Mouse (Mus musculus) intestine, postnatal 0 days (tissue): Measurements from ENCODE around the gene Il17c. TPM values are rescaled to one million over a fixed set of nuclear protein-coding genes. Genes with fewer than 3 reads are reported as not detected.

ENCODE experiments used
- ATAC-seq: fragments of 200-750 bp; cut with Nextera tagmentation; 2 replicates; pipeline ENCODE4 v1.8.0; 2017; ENCODE audit warnings: mild to moderate bottlenecking, moderate TSS enrichment, moderate library complexity
- H3K27ac ChIP-seq: fragments of 300-500 bp; sonication (generic); 2 replicates; pipeline ENCODE4 v1.5.1; 2014; ENCODE audit warnings: mild to moderate bottlenecking, low read depth, low read length, moderate library complexity
- H3K27me3 ChIP-seq: fragments of 300-500 bp; sonication (generic); replicated peaks from 2 replicates; pipeline ENCODE4 v1.6.1; 2014; ENCODE audit warnings: low read length, mixed read lengths; ENCODE audit not compliant: control insufficient read depth, insufficient read depth
- H3K36me3 ChIP-seq: fragments of 300-500 bp; sonication (generic); 2 replicates; pipeline ENCODE4 v1.6.1; 2014; ENCODE audit warnings: mild to moderate bottlenecking, moderate library complexity; ENCODE audit not compliant: control insufficient read depth, insufficient read depth
- H3K4me1 ChIP-seq: fragments of 300-500 bp; sonication (generic); replicated peaks from 2 replicates; pipeline ENCODE4 v1.6.1; 2014; ENCODE audit warnings: antibody characterized with exemption, low read length, mixed read lengths; ENCODE audit not compliant: control insufficient read depth, insufficient read depth
- H3K4me2 ChIP-seq: fragments of 300-500 bp; sonication (generic); replicated peaks from 2 replicates; pipeline ENCODE4 v1.6.1; 2014; ENCODE audit warnings: low read depth, mild to moderate bottlenecking, moderate library complexity
- H3K4me3 ChIP-seq: fragments of 300-500 bp; sonication (generic); 2 replicates; pipeline ENCODE4 v1.5.1; 2014; ENCODE audit warnings: low read depth, low read length
- H3K9ac ChIP-seq: fragments of 300-500 bp; sonication (generic); 2 replicates; pipeline ENCODE4 v1.6.1; 2014; ENCODE audit warnings: mild to moderate bottlenecking, low read depth, low read length
- H3K9me3 ChIP-seq: fragments of 300-500 bp; sonication (generic); 2 replicates; pipeline ENCODE4 v1.6.1; 2016; ENCODE audit warnings: mixed run types; ENCODE audit not compliant: control insufficient read depth
- CTCF ChIP-seq: sonication (generic); IDR thresholded peaks from 2 replicates; pipeline ENCODE4 v1.5.1; 2016; ENCODE audit warnings: low read depth, mild to moderate bottlenecking, control low read depth, antibody characterized with exemption, moderate library complexity
- WGBS: fragments of 180-500 bp; shearing (Covaris S2); extraction: QIAGEN DNeasy Blood & Tissue Kit; methylation state at CpG from one replicate; pipeline ENCODE4 v1.1.7; 2014; 5-methylcytosine and 5-hydroxymethylcytosine counted together
- polyA plus RNA-seq: library from polyadenylated mRNA; unstranded; fragments of >200 nt; fragmentation: Nextera tagmentation; extraction: Ambion mirVana; gene quantifications from 2 replicates; pipeline ENCODE4 v1.2.1, GENCODE M21; 2015

The Il17c gene
- polyA plus RNA-seq, 1 experiment from 2014 or later: not detected

DNA sequence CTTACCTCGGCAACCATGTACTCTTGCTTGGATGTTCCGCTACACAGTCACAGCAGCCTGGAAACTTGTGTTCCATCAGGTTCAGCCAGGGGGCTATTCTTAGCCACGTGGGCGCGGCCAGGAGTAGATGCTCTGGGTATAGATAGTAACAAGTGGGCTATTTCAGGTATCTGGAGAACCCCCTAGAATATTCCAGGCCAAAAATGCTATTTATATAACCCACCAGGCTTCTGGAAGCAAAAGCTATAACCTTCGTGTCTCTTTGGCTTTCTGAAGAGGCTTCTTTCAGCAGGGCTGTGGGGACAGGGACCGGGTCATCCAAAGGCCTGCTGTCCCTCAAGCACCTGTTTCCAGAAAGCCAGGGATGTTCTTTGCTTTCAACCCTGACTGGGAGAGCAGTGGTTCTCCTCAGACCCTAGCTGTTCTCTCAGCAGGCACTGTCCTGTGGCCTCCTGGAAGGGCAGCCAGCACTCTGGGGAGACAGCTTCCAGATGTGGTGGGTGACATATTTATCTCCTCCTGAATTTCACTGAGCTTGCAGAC is 29.4 kb downstream of the Il17c start:
- Histone ChIP-seq H3K27me3 (no peaks in the 10 kb centered on the region), H3K36me3 (no peaks in the 10 kb centered on the region), H3K4me3 (no peak overlapping the region), H3K4me1 (no peaks in the 10 kb centered on the region), H3K27ac (no peak overlapping the region), H3K9me3 (no peaks in the 10 kb centered on the region), H3K9ac (no peak overlapping the region), H3K4me2 (no peak overlapping the region)
- no peak for ATAC-seq
- WGBS: 46% methylated on average over 7 of the region's 7 CpGs
- no peak for TF ChIP-seq CTCF

DNA sequence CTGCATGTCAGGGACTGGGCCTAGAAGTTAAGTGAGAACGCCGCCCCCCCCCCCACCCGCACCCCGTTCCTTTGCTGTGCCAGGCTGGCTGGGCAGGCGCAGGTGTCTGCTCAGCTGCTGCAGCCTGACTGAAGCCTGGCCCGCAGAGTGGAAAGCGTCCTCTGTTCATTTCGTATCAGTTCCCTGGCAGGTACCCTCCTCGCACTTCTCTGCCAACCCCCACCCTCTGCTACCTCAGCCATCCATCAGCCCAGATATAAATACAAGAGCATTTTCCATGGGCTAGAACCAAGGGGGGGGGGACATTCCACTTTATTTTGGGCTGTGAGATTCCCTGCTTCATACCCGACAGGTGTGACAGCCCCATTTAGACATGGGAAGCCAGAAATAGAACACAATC is 30.3 kb downstream of the Il17c start:
- WGBS: 81% methylated on average over 10 of the region's 10 CpGs
- H3K36me3 ChIP-seq: no peaks in the 10 kb centered on the region
- H3K4me2 ChIP-seq: no peak overlapping the region
- no peak for TF ChIP-seq CTCF
- H3K9me3 ChIP-seq: no peaks in the 10 kb centered on the region
- no peaks in the 10 kb centered on the region for H3K4me1 ChIP-seq
- no peak for ATAC-seq
- H3K4me3 ChIP-seq: no peak overlapping the region
- H3K27ac ChIP-seq: no peak overlapping the region
- no peaks in the 10 kb centered on the region for H3K27me3 ChIP-seq
- H3K9ac ChIP-seq: no peak overlapping the region

DNA sequence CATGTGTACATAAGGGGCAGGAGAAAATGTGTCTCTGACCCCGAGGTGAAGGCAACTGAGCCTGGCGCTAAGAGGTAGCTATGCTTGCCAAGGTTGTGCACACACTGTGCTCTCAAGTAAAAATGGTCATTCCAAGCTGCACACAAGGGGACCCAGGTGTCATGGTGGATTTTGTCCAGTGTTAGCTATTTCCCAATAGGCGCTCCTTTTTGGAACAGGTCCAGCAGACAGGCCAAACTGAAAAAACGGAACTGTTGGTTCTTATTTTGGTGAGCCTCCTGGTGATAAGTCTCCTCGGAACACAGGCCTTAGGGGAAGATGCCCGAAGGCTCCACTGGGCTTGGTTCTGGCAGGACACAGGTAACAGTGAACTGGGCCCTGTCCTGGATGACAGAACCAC is 32.6 kb downstream of the Il17c start:
- H3K4me2 ChIP-seq: no peak overlapping the region
- no peak overlapping the region for H3K9ac ChIP-seq
- no peaks in the 10 kb centered on the region for H3K36me3 ChIP-seq
- WGBS: 80% methylated on average over 6 of the region's 6 CpGs
- H3K27ac ChIP-seq: no peak overlapping the region
- ATAC-seq: no peak
- no peaks in the 10 kb centered on the region for H3K4me1 ChIP-seq
- no peaks in the 10 kb centered on the region for H3K9me3 ChIP-seq
- peaks cover 3% of the 10 kb centered on the region; the same call in 1 of the 2 replicates for H3K27me3 ChIP-seq
- TF ChIP-seq CTCF: no peak
- no peak overlapping the region for H3K4me3 ChIP-seq

DNA sequence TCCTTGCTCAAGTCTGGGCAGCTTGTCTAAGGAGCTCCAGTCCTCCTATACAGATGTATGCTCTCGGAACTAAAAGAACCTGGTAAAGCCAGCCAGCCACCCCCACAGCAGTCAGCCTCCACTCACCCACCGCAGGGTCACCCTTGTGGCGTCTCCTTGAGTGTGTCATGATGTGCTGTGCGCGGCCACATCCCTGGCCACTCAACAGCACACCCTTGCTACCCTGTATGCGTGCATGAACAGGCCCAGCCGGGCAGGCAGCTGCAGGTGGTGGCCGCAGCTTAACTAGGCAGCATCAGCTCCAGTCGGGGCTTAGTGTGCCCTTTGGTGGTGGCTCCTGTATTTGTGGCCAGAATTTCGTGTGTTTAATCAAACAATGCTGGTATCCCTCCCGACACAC is 35.4 kb downstream of the Il17c start:
- Histone ChIP-seq H3K9ac (no peak overlapping the region), H3K9me3 (no peaks in the 10 kb centered on the region), H3K27me3 (peaks cover 10% of the 10 kb centered on the region; the same call in 1 of the 2 replicates), H3K4me2 (no peak overlapping the region), H3K36me3 (no peaks in the 10 kb centered on the region), H3K27ac (no peak overlapping the region), H3K4me3 (no peak overlapping the region), H3K4me1 (peaks cover 2% of the 10 kb centered on the region; the same call in 1 of the 2 replicates)
- TF ChIP-seq CTCF: no peak
- no peak for ATAC-seq
- 74% methylated on average over 11 of the region's 11 CpGs for WGBS

DNA sequence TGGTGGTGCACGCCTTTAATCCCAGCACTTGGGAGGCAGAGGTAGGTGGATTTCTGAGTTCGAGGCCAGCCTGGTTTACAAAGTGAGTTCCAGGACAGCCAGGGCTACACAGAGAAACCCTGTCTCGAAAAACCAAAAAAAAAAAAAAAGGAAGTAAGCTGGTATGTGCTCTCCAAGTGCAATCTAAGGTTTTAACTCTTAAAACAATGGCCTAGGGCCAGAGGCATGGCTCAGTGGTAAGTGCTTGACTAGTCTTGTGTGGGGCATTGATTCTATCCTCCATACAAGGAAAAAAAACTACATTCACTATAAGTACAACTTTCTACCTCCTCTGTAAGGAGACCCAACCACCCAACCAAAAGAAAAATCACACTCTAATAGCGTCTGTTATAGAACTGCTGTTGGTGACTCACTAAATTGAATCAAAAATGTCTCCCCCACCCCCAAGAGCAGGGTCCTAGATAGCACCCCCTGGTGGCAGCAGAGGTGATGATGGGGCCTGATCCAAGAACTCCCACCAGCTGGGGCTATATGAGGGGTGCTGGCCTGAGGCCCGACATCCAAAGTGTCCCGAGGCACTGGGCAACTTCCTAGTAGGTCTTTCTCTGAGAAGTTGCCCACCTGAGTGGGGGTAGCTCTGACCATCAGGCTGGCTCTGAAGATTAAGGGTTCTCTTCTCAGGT is 37.5 kb downstream of the Il17c start:
- H3K4me1 ChIP-seq: peaks cover 2% of the 10 kb centered on the region; the same call in 1 of the 2 replicates
- peaks cover 10% of the 10 kb centered on the region; the same call in 1 of the 2 replicates for H3K27me3 ChIP-seq
- H3K4me3 ChIP-seq: no peak overlapping the region
- no peak overlapping the region for H3K27ac ChIP-seq
- 72% methylated on average over 6 of the region's 6 CpGs for WGBS
- H3K36me3 ChIP-seq: no peaks in the 10 kb centered on the region
- no peaks in the 10 kb centered on the region for H3K9me3 ChIP-seq
- H3K9ac ChIP-seq: no peak overlapping the region
- H3K4me2 ChIP-seq: no peak overlapping the region
- no peak for ATAC-seq
- TF ChIP-seq CTCF: peak; percentile 59

DNA sequence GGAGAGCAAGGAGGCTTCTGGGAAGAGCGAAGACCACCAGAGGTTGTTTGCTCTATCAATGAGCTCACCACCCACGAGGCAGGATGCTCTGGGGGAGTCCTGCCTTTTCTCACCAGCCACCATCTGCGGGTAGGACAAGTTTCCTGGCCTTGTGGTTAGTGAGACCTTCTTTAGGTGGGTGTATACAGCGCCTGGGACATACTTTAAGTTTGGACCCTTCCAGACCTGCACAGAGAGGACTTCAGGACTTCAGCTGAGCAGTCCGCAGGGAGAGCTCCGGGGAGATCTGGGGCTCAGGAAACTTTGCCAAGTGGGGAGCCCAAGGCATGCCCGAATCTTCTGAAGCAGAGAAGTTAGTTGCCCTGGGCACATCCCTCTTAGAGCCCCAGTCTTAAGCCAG is 38.2 kb downstream of the Il17c start:
- no peak overlapping the region for H3K9ac ChIP-seq
- peaks cover 2% of the 10 kb centered on the region; the same call in 1 of the 2 replicates for H3K4me1 ChIP-seq
- no peaks in the 10 kb centered on the region for H3K36me3 ChIP-seq
- peak overlapping the region; percentile 68 for H3K4me2 ChIP-seq
- H3K27ac ChIP-seq: no peak overlapping the region
- no peak for ATAC-seq
- peak overlapping the region; percentile 22; the same call in 1 of the 2 replicates for H3K4me3 ChIP-seq
- 32% methylated on average over 7 of the region's 7 CpGs for WGBS
- no peak for TF ChIP-seq CTCF
- no peaks in the 10 kb centered on the region for H3K9me3 ChIP-seq
- H3K27me3 ChIP-seq: peaks cover 10% of the 10 kb centered on the region; the same call in 1 of the 2 replicates
